Mouse (Mus musculus) cortical plate, adult 2 months (tissue): Measurements from ENCODE around the gene Bmper. TPM values are rescaled to one million over a fixed set of nuclear protein-coding genes. Genes with fewer than 3 reads are reported as not detected.

ENCODE experiments used
- H3K27ac ChIP-seq: fragments of 200-500 bp; 2 replicates; pipeline ENCODE4 v1.5.1; 2012; ENCODE audit warnings: low read length, control low read depth, inconsistent platforms; ENCODE audit not compliant: insufficient read depth
- H3K4me1 ChIP-seq: fragments of 200-500 bp; 2 replicates; pipeline ENCODE4 v1.6.1; 2011; ENCODE audit warnings: low read length; ENCODE audit not compliant: control insufficient read depth, insufficient read depth
- H3K4me3 ChIP-seq: fragments of 200-500 bp; 2 replicates; pipeline ENCODE4 v1.5.1; 2011; ENCODE audit warnings: mild to moderate bottlenecking, low read length, control low read depth; ENCODE audit not compliant: insufficient read depth
- CTCF ChIP-seq: fragments of 200-500 bp; IDR thresholded peaks from 2 replicates; pipeline ENCODE4 v1.5.1; 2011; ENCODE audit warnings: mild to moderate bottlenecking, control low read depth, low read length; ENCODE audit not compliant: insufficient read depth; ENCODE audit errors: extremely low read depth
- POLR2A ChIP-seq: fragments of 200-500 bp; IDR thresholded peaks from 2 replicates; pipeline ENCODE4 v1.6.1; 2011; ENCODE audit warnings: mild to moderate bottlenecking, low read length, control low read depth; ENCODE audit not compliant: insufficient read depth; ENCODE audit errors: extremely low read depth
- polyA plus RNA-seq: library from polyadenylated mRNA; depleted of rRNA; stranded (reverse); fragments of >200 nt; gene quantifications from 2 replicates; pipeline ENCODE4 v1.2.3, GENCODE M21; 2012

The Bmper gene
- polyA plus RNA-seq, 1 experiment = 5.9 TPM

- TF ChIP-seq POLR2A = no peak
- no peak for TF ChIP-seq CTCF
- Histone ChIP-seq H3K27ac (no peak overlapping the region), H3K4me1 (peaks cover 2% of the 10 kb centered on the region; the same call in 1 of the 2 replicates), H3K4me3 (no peak overlapping the region)
These were observed 129.5 kb downstream of the Bmper start for GRCm38 (mm10) chr9:23352396-23352795.

GRCm38 (mm10) chr9:23354201-23354820, 131.4 kb downstream of the Bmper start:
- no peak overlapping the region for H3K27ac ChIP-seq
- TF ChIP-seq CTCF (no peak), POLR2A (no peak)
- H3K4me1 ChIP-seq = peaks cover 2% of the 10 kb centered on the region; the same call in 1 of the 2 replicates

GRCm38 (mm10) chr9:23358108-23358507, 135.2 kb downstream of the Bmper start:
- H3K4me1 ChIP-seq = peaks cover 2% of the 10 kb centered on the region; the same call in 1 of the 2 replicates
- TF ChIP-seq CTCF (no peak), POLR2A (no peak)
- no peak overlapping the region for H3K4me3 ChIP-seq
- no peak overlapping the region for H3K27ac ChIP-seq

More at GRCm38 (mm10) chr9:23354201-23354820, 131.4 kb downstream of the Bmper start:
- H3K4me3 ChIP-seq = no peak overlapping the region

GRCm38 (mm10) chr9:23363139-23363538, 140.3 kb downstream of the Bmper start:
- Histone ChIP-seq H3K27ac (no peak overlapping the region), H3K4me1 (no peaks in the 10 kb centered on the region), H3K4me3 (no peak overlapping the region)
- no peak for TF ChIP-seq POLR2A
- TF ChIP-seq CTCF = no peak

DNA sequence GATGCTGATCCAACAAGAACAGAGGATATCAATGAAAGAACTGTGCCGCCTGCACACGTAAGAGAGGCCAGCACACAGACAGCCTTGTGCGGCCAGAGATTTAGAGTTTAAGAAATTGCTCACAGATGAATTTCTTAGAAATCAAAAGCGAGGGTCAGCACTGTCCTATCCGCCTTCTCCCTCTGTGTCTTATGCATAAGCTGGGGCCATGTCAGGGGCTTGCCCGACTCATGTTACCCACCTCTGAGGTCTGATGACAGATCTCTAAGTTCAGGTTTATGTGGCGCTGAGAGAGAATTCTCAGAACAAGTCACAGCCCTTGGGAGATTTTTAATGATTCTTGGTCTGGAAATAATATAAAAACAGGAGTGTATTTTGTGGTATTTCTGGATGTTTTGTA, 140.7 kb downstream of the Bmper start:
- Histone ChIP-seq H3K4me3 (no peak overlapping the region), H3K4me1 (no peaks in the 10 kb centered on the region), H3K27ac (no peak overlapping the region)
- TF ChIP-seq CTCF = no peak
- no peak for TF ChIP-seq POLR2A

GRCm38 (mm10) chr9:23364047-23364446, 141.2 kb downstream of the Bmper start:
- TF ChIP-seq POLR2A (no peak), CTCF (no peak)
- no peaks in the 10 kb centered on the region for H3K4me1 ChIP-seq

GRCm38 (mm10) chr9:23368124-23368523, 145.2 kb downstream of the Bmper start:
- H3K4me1 ChIP-seq = no peaks in the 10 kb centered on the region
- TF ChIP-seq CTCF (no peak), POLR2A (no peak)
- H3K4me3 ChIP-seq = no peak overlapping the region
- H3K27ac ChIP-seq = no peak overlapping the region

More at GRCm38 (mm10) chr9:23364047-23364446, 141.2 kb downstream of the Bmper start:
- Histone ChIP-seq H3K4me3 (no peak overlapping the region), H3K27ac (no peak overlapping the region)

GRCm38 (mm10) chr9:23374789-23375460, 152.0 kb downstream of the Bmper start:
- Histone ChIP-seq H3K4me1 (no peaks in the 10 kb centered on the region; the same call in 1 of the 2 replicates), H3K4me3 (no peak overlapping the region), H3K27ac (no peak overlapping the region)
- TF ChIP-seq CTCF (no peak), POLR2A (no peak)

GRCm38 (mm10) chr9:23377831-23378730, 155.2 kb downstream of the Bmper start:
- peaks cover 2% of the 10 kb centered on the region for H3K4me1 ChIP-seq
- no peak overlapping the region for H3K4me3 ChIP-seq
- TF ChIP-seq POLR2A (no peak), CTCF (no peak)
- H3K27ac ChIP-seq = no peak overlapping the region

DNA sequence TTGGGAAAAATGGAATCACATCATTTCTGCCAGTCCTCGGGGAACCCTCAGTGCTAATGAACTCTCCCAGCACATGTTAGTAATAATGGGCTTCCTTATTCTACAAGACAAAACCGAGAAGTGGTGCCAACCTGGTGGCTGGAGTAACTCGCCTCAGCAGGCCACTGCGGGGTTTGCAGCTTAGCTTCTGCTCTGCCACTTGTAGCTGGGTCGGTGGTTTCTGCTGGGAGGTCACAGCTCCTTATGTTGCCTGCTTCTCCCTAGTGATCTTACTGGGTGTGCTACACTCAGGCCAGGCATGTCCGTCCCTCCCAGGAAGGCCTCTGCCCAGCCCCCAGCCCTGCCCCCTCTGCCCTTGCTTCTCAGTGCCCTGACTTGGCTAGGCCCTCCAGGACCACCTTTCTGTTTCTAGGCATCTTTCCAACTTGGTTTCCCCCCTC, 155.9 kb downstream of the Bmper start:
- no peak overlapping the region for H3K27ac ChIP-seq
- peaks cover 2% of the 10 kb centered on the region for H3K4me1 ChIP-seq

More for the DNA sequence above, 155.9 kb downstream of the Bmper start:
- H3K4me3 ChIP-seq = no peak overlapping the region
- no peak for TF ChIP-seq POLR2A
- no peak for TF ChIP-seq CTCF
